Mouse (Mus musculus) urinary bladder, postnatal 4 days (tissue): ENCODE measurements around the gene Snx10.

ENCODE experiments used
- DNase-seq, 2 experiments: peaks; one replicate each; pipeline ENCODE4 v3.0.0; 2021 to 2022; ENCODE audit warnings: low spot score in 2 of 2

The Snx10 gene

GRCm38 (mm10) chr6:51585980-51586379 lies 62.3 kb downstream of the Snx10 start:
- peak in 1 of 2 experiments; percentile 37 for DNase-seq

GRCm38 (mm10) chr6:51587266-51587665 lies 63.6 kb downstream of the Snx10 start:
- DNase-seq: no peak

- DNase-seq: no peak
Observed at GRCm38 (mm10) chr6:51591264-51591663, 67.6 kb downstream of the Snx10 start.

- no peak for DNase-seq
Observed at GRCm38 (mm10) chr6:51591844-51592243, 68.1 kb downstream of the Snx10 start.

- peak; percentile 70 to 82 for DNase-seq
Observed at GRCm38 (mm10) chr6:51592356-51593115, 68.8 kb downstream of the Snx10 start.

GRCm38 (mm10) chr6:51593446-51594035 lies 69.8 kb downstream of the Snx10 start:
- no peak for DNase-seq

GRCm38 (mm10) chr6:51594516-51594915 lies 70.8 kb downstream of the Snx10 start:
- no peak for DNase-seq

GRCm38 (mm10) chr6:51598058-51598457 lies 74.4 kb downstream of the Snx10 start:
- DNase-seq: no peak

GRCm38 (mm10) chr6:51600412-51600811 lies 76.7 kb downstream of the Snx10 start:
- DNase-seq: no peak

- no peak for DNase-seq
Observed at GRCm38 (mm10) chr6:51602341-51602740, 78.6 kb downstream of the Snx10 start.

- DNase-seq: no peak
Observed at GRCm38 (mm10) chr6:51603691-51604090, 80.0 kb downstream of the Snx10 start.

GRCm38 (mm10) chr6:51606245-51606644 lies 82.5 kb downstream of the Snx10 start:
- DNase-seq: no peak

GRCm38 (mm10) chr6:51606803-51607202 lies 83.1 kb downstream of the Snx10 start:
- DNase-seq: no peak

- no peak for DNase-seq
Observed at GRCm38 (mm10) chr6:51611621-51612020, 87.9 kb downstream of the Snx10 start.

- peak in 1 of 2 experiments; percentile 27 for DNase-seq
Observed at GRCm38 (mm10) chr6:51612371-51613051, 88.8 kb downstream of the Snx10 start.

- DNase-seq: no peak
Observed at GRCm38 (mm10) chr6:51613661-51614060, 90.0 kb downstream of the Snx10 start.

- no peak for DNase-seq
Observed at GRCm38 (mm10) chr6:51626843-51627242, 103.1 kb downstream of the Snx10 start.

GRCm38 (mm10) chr6:51629671-51630070 lies 106.0 kb downstream of the Snx10 start:
- DNase-seq: no peak

GRCm38 (mm10) chr6:51630184-51630583 lies 106.5 kb downstream of the Snx10 start:
- DNase-seq: no peak

GRCm38 (mm10) chr6:51632928-51633662 lies 109.4 kb downstream of the Snx10 start:
- no peak for DNase-seq

- no peak for DNase-seq
Observed at GRCm38 (mm10) chr6:51633663-51634362, 110.1 kb downstream of the Snx10 start.
